Mouse (Mus musculus) heart, adult 2 months (tissue): ENCODE data around the gene 1110008P14Rik. TPM values are rescaled to one million over a fixed set of nuclear protein-coding genes. Genes with fewer than 3 reads are reported as not detected.
A peak's percentile ranks its signal among the peaks of the same experiment; 100 is the strongest.

Experiments used
- DNase-seq, 2 experiments: peaks; one replicate each; pipeline ENCODE4 v3.0.0; 2021
- H3K27ac ChIP-seq: fragments of 200-600 bp; 2 replicates; pipeline ENCODE4 v1.8.1; 2022
- H3K27me3 ChIP-seq: fragments of 200-500 bp; 2 replicates; pipeline ENCODE4 v1.6.1; 2012; ENCODE audit warnings: mild to moderate bottlenecking, low read length, inconsistent platforms, mixed read lengths; ENCODE audit not compliant: control insufficient read depth, insufficient read depth
- H3K36me3 ChIP-seq: fragments of 200-500 bp; 2 replicates; pipeline ENCODE4 v1.6.1; 2012; ENCODE audit warnings: low read length, inconsistent platforms; ENCODE audit not compliant: control insufficient read depth, insufficient read depth
- H3K4me1 ChIP-seq: fragments of 200-500 bp; 2 replicates; pipeline ENCODE4 v1.6.1; 2011; ENCODE audit warnings: low read length; ENCODE audit not compliant: control insufficient read depth, insufficient read depth
- H3K4me3 ChIP-seq: fragments of 200-600 bp; 2 replicates; pipeline ENCODE4 v1.8.1; 2022
- H3K79me2 ChIP-seq: fragments of 200-500 bp; replicated peaks from 2 replicates; pipeline ENCODE4 v1.6.1; 2012; ENCODE audit warnings: mild to moderate bottlenecking, inconsistent platforms, low read length, moderate library complexity, mixed read lengths; ENCODE audit not compliant: control insufficient read depth, insufficient read depth
- H3K9ac ChIP-seq: fragments of 200-500 bp; 2 replicates; pipeline ENCODE4 v1.6.1; 2012; ENCODE audit warnings: low read depth, mild to moderate bottlenecking, control low read depth, inconsistent platforms, low read length, mixed read lengths
- CTCF ChIP-seq: fragments of 200-600 bp; IDR thresholded peaks from 2 replicates; pipeline ENCODE4 v1.8.1; 2022; ENCODE audit warnings: antibody characterized with exemption, mild to moderate bottlenecking, moderate library complexity
- EP300 ChIP-seq: fragments of 200-500 bp; IDR thresholded peaks from 2 replicates; pipeline ENCODE4 v1.6.1; 2011; ENCODE audit warnings: low read depth, low read length, control low read depth; ENCODE audit not compliant: insufficient read depth
- POLR2A ChIP-seq: fragments of 200-500 bp; IDR thresholded peaks from 2 replicates; pipeline ENCODE4 v1.6.1; 2011; ENCODE audit warnings: mild to moderate bottlenecking, low read depth, low read length, control low read depth; ENCODE audit not compliant: insufficient read depth
- WGBS: fragments of 180-500 bp; shearing (Covaris S2); methylation state at CpG from one replicate; pipeline ENCODE4 v1.1.7; 2018; 5-methylcytosine and 5-hydroxymethylcytosine counted together
- intact Hi-C: fragments of 180-260 bp; cut with DNase I; formaldehyde crosslinking; loops from one replicate; pipeline ENCODE4 v1.15.1; 2025
- polyA plus RNA-seq: library from polyadenylated mRNA; depleted of rRNA; stranded (reverse); fragments of >200 nt; gene quantifications from 2 replicates; pipeline ENCODE4 v1.2.3, GENCODE M21; 2012
- total RNA-seq, 2 experiments: library from RNA; stranded (reverse); gene quantifications; 2 replicates each; pipeline ENCODE4 v1.2.3; 2021

Gene 1110008P14Rik
- total and polyA plus RNA-seq, 3 experiments = 39.6 to 129 (median 44.8) TPM

GRCm38 (mm10) chr2:32352151-32353006, 29.4 kb downstream of the 1110008P14Rik start, which contains the start of gene Ciz1:
Gene Ciz1 (plus strand): TSS chr2:32352327.
- Histone ChIP-seq H3K79me2 (no peaks in the 10 kb centered on the region), H3K27me3 (peaks cover 7% of the 10 kb centered on the region), H3K4me3 (peak within 1 kb of the TSS; percentile 66), H3K9ac (peak within 1 kb of the TSS; percentile 92), H3K27ac (peak within 1 kb of the TSS; percentile 61), H3K4me1 (no peaks in the 10 kb centered on the region; the same call in 1 of the 2 replicates), H3K36me3 (no peaks in the 10 kb centered on the region)
- intact Hi-C loops = loop anchor here (2.0 kb wide), 2 partner anchors 52 to 134 kb away; no protein-coding TSS in a partner anchor
- TF ChIP-seq CTCF (no peak), POLR2A (no peak), EP300 (no peak)
- 3% methylated on average over 47 of the region's 52 CpGs for WGBS
- peak in 1 of 2 experiments; percentile 46 for DNase-seq

- Histone ChIP-seq H3K4me3 (no peak overlapping the region), H3K79me2 (no peaks in the 10 kb centered on the region), H3K27me3 (peaks cover 7% of the 10 kb centered on the region), H3K27ac (no peak overlapping the region), H3K36me3 (no peaks in the 10 kb centered on the region), H3K4me1 (no peaks in the 10 kb centered on the region; the same call in 1 of the 2 replicates), H3K9ac (no peak overlapping the region)
- WGBS = 47% methylated on average over 9 of the region's 9 CpGs
- intact Hi-C loops = no loop called here
- no peak for TF ChIP-seq CTCF
- TF ChIP-seq EP300 = no peak
- no peak for TF ChIP-seq POLR2A
- DNase-seq = no peak
Observed at GRCm38 (mm10) chr2:32351471-32351961, 30.2 kb downstream of the 1110008P14Rik start.

GRCm38 (mm10) chr2:32350471-32351051, 31.2 kb downstream of the 1110008P14Rik start:
- H3K36me3 ChIP-seq = no peaks in the 10 kb centered on the region
- H3K79me2 ChIP-seq = no peaks in the 10 kb centered on the region
- H3K9ac ChIP-seq = no peak overlapping the region
- H3K4me1 ChIP-seq = no peaks in the 10 kb centered on the region; the same call in 1 of the 2 replicates
- no peak overlapping the region for H3K4me3 ChIP-seq
- H3K27ac ChIP-seq = no peak overlapping the region; the same call in 1 of the 2 replicates
- DNase-seq = peak in 1 of 2 experiments; percentile 35
- intact Hi-C loops = no loop called here
- TF ChIP-seq CTCF = no peak
- no peak for TF ChIP-seq POLR2A
- TF ChIP-seq EP300 = no peak
- H3K27me3 ChIP-seq = peaks cover 7% of the 10 kb centered on the region
- 38% methylated on average over 13 of the region's 13 CpGs for WGBS

- no peak overlapping the region for H3K9ac ChIP-seq
- TF ChIP-seq CTCF = no peak
- TF ChIP-seq EP300 = no peak
- no peak for TF ChIP-seq POLR2A
- H3K27ac ChIP-seq = no peak overlapping the region
- peaks cover 7% of the 10 kb centered on the region for H3K27me3 ChIP-seq
- DNase-seq = no peak
- intact Hi-C loops = no loop called here
- no peaks in the 10 kb centered on the region for H3K79me2 ChIP-seq
- H3K4me1 ChIP-seq = no peaks in the 10 kb centered on the region; the same call in 1 of the 2 replicates
- no peaks in the 10 kb centered on the region for H3K36me3 ChIP-seq
- 50% methylated on average over 8 of the region's 8 CpGs for whole genome bisulfite sequencing
- H3K4me3 ChIP-seq = no peak overlapping the region
Observed at GRCm38 (mm10) chr2:32349625-32350255, 32.0 kb downstream of the 1110008P14Rik start.

- Histone ChIP-seq H3K27ac (no peak overlapping the region), H3K4me3 (no peak overlapping the region), H3K79me2 (no peaks in the 10 kb centered on the region), H3K36me3 (no peaks in the 10 kb centered on the region), H3K9ac (no peak overlapping the region), H3K4me1 (no peaks in the 10 kb centered on the region; the same call in 1 of the 2 replicates), H3K27me3 (peaks cover 7% of the 10 kb centered on the region)
- no peak for DNase-seq
- intact Hi-C loops = no loop called here
- TF ChIP-seq POLR2A = no peak
- TF ChIP-seq EP300 = no peak
- TF ChIP-seq CTCF = no peak
- whole genome bisulfite sequencing = 85% methylated on average over 11 of the region's 11 CpGs
Observed at GRCm38 (mm10) chr2:32348311-32348710, 33.4 kb downstream of the 1110008P14Rik start.
